Mouse (Mus musculus) forebrain, embryonic 16.5 days (tissue): ENCODE measurements around the gene Nrxn3. TPM values are rescaled to one million over a fixed set of nuclear protein-coding genes. Genes with fewer than 3 reads are reported as not detected.

Experiments
- ATAC-seq: fragments of 200-750 bp; cut with Nextera tagmentation; 2 replicates; pipeline ENCODE4 v1.8.0; 2017; ENCODE audit warnings: mild to moderate bottlenecking, moderate library complexity
- H3K27ac ChIP-seq: fragments of 300-500 bp; sonication (generic); 2 replicates; pipeline ENCODE4 v1.5.1; 2014; ENCODE audit warnings: low read length, control low read depth
- H3K27me3 ChIP-seq: fragments of 300-500 bp; sonication (generic); replicated peaks from 2 replicates; pipeline ENCODE4 v1.6.1; 2014; ENCODE audit warnings: low read length; ENCODE audit not compliant: control insufficient read depth, insufficient read depth
- H3K36me3 ChIP-seq: fragments of 300-500 bp; sonication (generic); 2 replicates; pipeline ENCODE4 v1.6.1; 2014; ENCODE audit not compliant: control insufficient read depth, insufficient read depth
- H3K4me1 ChIP-seq: fragments of 300-500 bp; sonication (generic); replicated peaks from 2 replicates; pipeline ENCODE4 v1.6.1; 2014; ENCODE audit warnings: low read length; ENCODE audit not compliant: control insufficient read depth, insufficient read depth
- H3K4me2 ChIP-seq: fragments of 300-500 bp; sonication (generic); 2 replicates; pipeline ENCODE4 v1.6.1; 2014; ENCODE audit warnings: mild to moderate bottlenecking, low read length, control low read depth
- H3K4me3 ChIP-seq: fragments of 300-500 bp; sonication (generic); replicated peaks from 2 replicates; pipeline ENCODE4 v1.5.1; 2014; ENCODE audit warnings: mild to moderate bottlenecking, low read length, control low read depth
- H3K9ac ChIP-seq: fragments of 300-500 bp; sonication (generic); replicated peaks from 2 replicates; pipeline ENCODE4 v1.6.1; 2014; ENCODE audit warnings: low read depth, low read length, control low read depth
- H3K9me3 ChIP-seq: fragments of 300-500 bp; sonication (generic); 2 replicates; pipeline ENCODE4 v1.6.1; 2016; ENCODE audit warnings: low read length; ENCODE audit not compliant: control insufficient read depth
- WGBS: fragments of 180-500 bp; shearing (Covaris S2); extraction: QIAGEN DNeasy Blood & Tissue Kit; methylation state at CpG from one replicate; pipeline ENCODE4 v1.1.7; 2014; 5-methylcytosine and 5-hydroxymethylcytosine counted together
- polyA plus RNA-seq: library from polyadenylated mRNA; unstranded; fragments of >200 nt; fragmentation: Nextera tagmentation; extraction: Ambion mirVana; gene quantifications from 2 replicates; pipeline ENCODE4 v1.2.1, GENCODE M21; 2015

Gene Nrxn3
- polyA plus RNA-seq, 1 experiment from 2014 or later = 117 TPM

DNA sequence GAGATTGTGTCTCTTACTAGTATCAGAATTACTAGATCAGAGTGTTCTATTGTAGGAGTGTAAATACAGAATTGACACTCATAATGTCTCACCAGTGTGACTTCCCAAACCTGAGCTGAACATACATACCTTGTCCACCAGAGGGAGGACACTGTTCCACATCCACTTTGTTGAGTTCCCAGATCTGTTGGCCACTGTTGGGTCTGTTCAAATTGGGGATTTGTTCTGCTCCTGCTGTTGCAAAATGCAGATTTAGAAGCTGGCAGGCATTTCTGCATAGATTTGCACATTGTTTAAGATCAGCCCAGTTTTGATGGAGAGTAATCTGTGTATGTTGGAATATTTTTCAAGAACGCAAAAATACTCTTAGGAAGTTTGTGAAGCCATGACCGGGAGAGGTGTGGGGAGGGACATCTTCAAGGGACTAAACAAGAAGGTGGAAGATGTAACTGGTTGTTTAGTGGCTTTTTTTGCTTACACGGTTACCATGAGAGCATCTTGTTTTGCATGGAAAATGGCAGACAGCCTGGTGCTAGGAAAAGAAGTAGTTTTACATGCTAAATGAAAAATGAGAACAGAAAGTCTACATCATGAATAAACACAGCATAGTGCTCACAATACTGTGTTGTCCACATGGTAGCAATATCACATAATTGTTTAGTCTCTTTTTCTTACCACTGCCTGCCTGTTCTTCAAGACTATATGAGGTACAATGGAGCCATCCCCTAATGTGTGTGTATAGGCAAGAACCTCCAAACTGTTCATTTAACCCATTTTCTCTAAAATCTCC is 609.0 kb downstream of the Nrxn3 start:
- Histone ChIP-seq H3K9me3 (no peaks in the 10 kb centered on the region), H3K27me3 (no peaks in the 10 kb centered on the region), H3K9ac (no peak overlapping the region), H3K4me1 (no peaks in the 10 kb centered on the region), H3K27ac (peak overlapping the region; percentile 53; the same call in 1 of the 2 replicates), H3K36me3 (no peaks in the 10 kb centered on the region), H3K4me3 (no peak overlapping the region), H3K4me2 (no peak overlapping the region)
- WGBS = 87% methylated on average over 3 of the region's 3 CpGs
- ATAC-seq = peak; percentile 79

DNA sequence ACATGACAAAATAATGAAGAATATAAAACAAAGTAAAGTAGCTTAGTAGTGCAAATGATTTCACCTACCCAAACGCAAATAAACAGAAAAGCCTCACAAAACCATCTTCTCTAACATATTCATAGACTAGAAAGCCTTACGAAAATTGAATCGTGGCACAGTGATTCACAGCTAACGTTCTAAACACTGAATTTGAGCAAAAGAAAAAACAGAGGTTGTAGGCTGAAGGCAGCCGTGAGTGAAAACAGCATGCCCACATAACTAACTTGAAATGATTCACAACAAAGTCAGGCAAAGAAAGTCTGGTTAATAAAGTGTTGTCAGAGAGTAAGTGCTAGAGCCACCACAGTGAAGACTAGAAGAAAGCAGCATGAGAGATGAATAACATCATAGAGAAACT is 610.8 kb downstream of the Nrxn3 start:
- Histone ChIP-seq H3K27ac (no peak overlapping the region), H3K27me3 (no peaks in the 10 kb centered on the region), H3K4me1 (no peaks in the 10 kb centered on the region), H3K4me2 (no peak overlapping the region), H3K4me3 (no peak overlapping the region), H3K9me3 (no peaks in the 10 kb centered on the region), H3K36me3 (no peaks in the 10 kb centered on the region), H3K9ac (no peak overlapping the region)
- no peak for ATAC-seq
- WGBS = 81% methylated on average over 5 of the region's 5 CpGs

GRCm38 (mm10) chr12:89364850-89365249 is 642.2 kb downstream of the Nrxn3 start:
- Histone ChIP-seq H3K9me3 (no peaks in the 10 kb centered on the region), H3K27me3 (no peaks in the 10 kb centered on the region), H3K27ac (no peak overlapping the region), H3K4me2 (no peak overlapping the region), H3K4me1 (0 out of 2 replicates have a peak, but pooled peaks cover under 1% of the 10 kb centered on the region), H3K36me3 (no peaks in the 10 kb centered on the region), H3K4me3 (no peak overlapping the region), H3K9ac (no peak overlapping the region)
- ATAC-seq = no peak
- WGBS = 82% methylated on average over 4 of the region's 4 CpGs

- peak; percentile 81 for ATAC-seq
- no peaks in the 10 kb centered on the region for H3K27me3 ChIP-seq
- 21% methylated on average over 1 of the region's 1 CpGs for WGBS
- H3K9me3 ChIP-seq = no peaks in the 10 kb centered on the region
- no peak overlapping the region for H3K27ac ChIP-seq
- no peak overlapping the region for H3K9ac ChIP-seq
- H3K36me3 ChIP-seq = no peaks in the 10 kb centered on the region
- no peak overlapping the region for H3K4me2 ChIP-seq
- H3K4me1 ChIP-seq = 0 out of 2 replicates have a peak, but pooled peaks cover 2% of the 10 kb centered on the region
- H3K4me3 ChIP-seq = no peak overlapping the region
These were observed 647.3 kb downstream of the Nrxn3 start for GRCm38 (mm10) chr12:89369939-89370338.

GRCm38 (mm10) chr12:89376600-89376999 is 653.9 kb downstream of the Nrxn3 start:
- peak; percentile 36; the same call in 1 of the 2 replicates for ATAC-seq
- Histone ChIP-seq H3K4me3 (no peak overlapping the region), H3K4me2 (no peak overlapping the region; the same call in 1 of the 2 replicates), H3K36me3 (no peaks in the 10 kb centered on the region), H3K27ac (peak overlapping the region; percentile 49; the same call in 1 of the 2 replicates), H3K27me3 (no peaks in the 10 kb centered on the region), H3K9me3 (no peaks in the 10 kb centered on the region), H3K4me1 (0 out of 2 replicates have a peak, but pooled peaks cover 9% of the 10 kb centered on the region), H3K9ac (no peak overlapping the region)
- 33% methylated on average over 1 of the region's 1 CpGs for WGBS

- Histone ChIP-seq H3K27ac (peak overlapping the region; percentile 80), H3K9me3 (no peaks in the 10 kb centered on the region), H3K9ac (no peak overlapping the region), H3K4me1 (0 out of 2 replicates have a peak, but pooled peaks cover 9% of the 10 kb centered on the region), H3K4me2 (no peak overlapping the region; the same call in 1 of the 2 replicates), H3K4me3 (no peak overlapping the region), H3K36me3 (no peaks in the 10 kb centered on the region), H3K27me3 (no peaks in the 10 kb centered on the region)
- WGBS = 30% methylated on average over 5 of the region's 5 CpGs
- peak; percentile 93 for ATAC-seq
These were observed 654.5 kb downstream of the Nrxn3 start for GRCm38 (mm10) chr12:89377051-89377643.

GRCm38 (mm10) chr12:89377687-89378086 is 655.0 kb downstream of the Nrxn3 start:
- Histone ChIP-seq H3K9ac (no peak overlapping the region), H3K36me3 (no peaks in the 10 kb centered on the region), H3K27me3 (no peaks in the 10 kb centered on the region), H3K4me3 (no peak overlapping the region), H3K27ac (peak overlapping the region; percentile 80; the same call in 1 of the 2 replicates), H3K9me3 (no peaks in the 10 kb centered on the region), H3K4me1 (0 out of 2 replicates have a peak, but pooled peaks cover 9% of the 10 kb centered on the region), H3K4me2 (no peak overlapping the region)
- peak; percentile 11; the same call in 1 of the 2 replicates for ATAC-seq
- 91% methylated on average over 2 of the region's 2 CpGs for WGBS

- no peaks in the 10 kb centered on the region for H3K27me3 ChIP-seq
- H3K9ac ChIP-seq = no peak overlapping the region
- no peaks in the 10 kb centered on the region for H3K36me3 ChIP-seq
- WGBS = 6% methylated on average over 3 of the region's 3 CpGs
- H3K4me1 ChIP-seq = no peaks in the 10 kb centered on the region
- no peaks in the 10 kb centered on the region for H3K9me3 ChIP-seq
- peak; percentile 86 for ATAC-seq
- no peak overlapping the region for H3K27ac ChIP-seq
- no peak overlapping the region for H3K4me2 ChIP-seq
- no peak overlapping the region for H3K4me3 ChIP-seq
These were observed 660.6 kb downstream of the Nrxn3 start for GRCm38 (mm10) chr12:89383254-89383653.

DNA sequence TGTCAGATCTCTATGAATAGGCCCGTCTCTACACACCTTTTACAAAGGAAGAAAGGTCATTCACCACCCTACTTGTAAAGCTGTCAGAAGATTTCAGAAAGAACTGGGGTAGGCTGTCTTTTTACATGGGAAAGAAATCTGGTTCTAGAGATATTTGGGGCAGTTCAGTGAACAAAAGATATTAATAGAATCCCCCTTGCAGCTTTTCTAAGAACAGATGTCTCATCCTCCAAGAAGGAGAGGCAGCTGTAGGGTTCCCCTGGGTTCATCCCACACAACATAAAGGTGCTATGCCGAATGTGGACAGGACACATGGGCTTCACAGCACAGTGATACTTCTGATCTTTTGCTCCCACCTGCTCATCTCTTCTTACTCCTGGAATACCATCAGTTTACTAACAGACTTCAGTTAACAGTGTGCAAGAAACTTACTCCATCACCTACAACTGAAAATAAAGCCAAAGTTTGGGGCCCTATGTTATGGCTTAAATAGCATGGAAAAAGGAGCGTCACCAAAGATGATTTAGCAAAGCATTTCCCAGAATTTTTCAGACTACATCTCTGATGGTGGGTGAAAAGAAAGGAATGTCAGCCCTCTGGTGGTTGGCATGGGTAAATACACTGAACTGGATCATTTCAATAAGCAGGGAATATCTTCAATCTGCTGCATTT is 672.6 kb downstream of the Nrxn3 start:
- Histone ChIP-seq H3K36me3 (no peaks in the 10 kb centered on the region), H3K9ac (no peak overlapping the region), H3K27me3 (no peaks in the 10 kb centered on the region), H3K4me1 (0 out of 2 replicates have a peak, but pooled peaks cover 3% of the 10 kb centered on the region), H3K4me3 (no peak overlapping the region), H3K27ac (no peak overlapping the region), H3K9me3 (no peaks in the 10 kb centered on the region), H3K4me2 (no peak overlapping the region)
- 60% methylated on average over 3 of the region's 3 CpGs for WGBS
- ATAC-seq = peak; percentile 49; the same call in 1 of the 2 replicates
